Mouse (Mus musculus) G1E (cell line): ENCODE results near the gene Tdp2.

ENCODE experiments used
- CTCF ChIP-seq: IDR thresholded peaks from 2 replicates; pipeline ENCODE4 v1.5.1; 2012; ENCODE audit warnings: low read depth, low read length, inconsistent platforms, mixed read lengths
- GATA1 ChIP-seq: IDR thresholded peaks from 2 replicates; pipeline ENCODE4 v1.6.1; 2012; ENCODE audit warnings: borderline replicate concordance, low read length, inconsistent platforms, mixed read lengths

- TF ChIP-seq GATA1 = no peak
- no peak for TF ChIP-seq CTCF
Observed at GRCm38 (mm10) chr13:24867789-24868188, 36.3 kb downstream of the Tdp2 start.
